Mouse (Mus musculus): ENCODE measurements around the gene Rasa3. TPM values are rescaled to one million over a fixed set of nuclear protein-coding genes. Genes with fewer than 3 reads are reported as not detected.
A peak's percentile ranks its signal among the peaks of the same experiment; 100 is the strongest.

Gene Rasa3
- 29.1 and 30.4 TPM in 2 replicates for polyA plus RNA-seq (2016; fragmentation: Nextera tagmentation; extraction: Ambion mirVana)

GRCm38 (mm10) chr8:13677413-13677883 is at the start of gene Rasa3:
Rasa3 (minus strand) TSS chr8:13677603.
- peak within 1 kb of the TSS; percentile 76 for H3K4me2 ChIP-seq (replicated peaks)
- WGBS: under 1% methylated on average over 42 of the region's 42 CpGs

GRCm38 (mm10) chr8:13725722-13726121 is 48.3 kb upstream of the Rasa3 start:
- Histone ChIP-seq H3K9ac (no peak overlapping the region), H3K9me3 (no peaks in the 10 kb centered on the region), H3K4me3 (no peak overlapping the region), H3K4me2 (replicated peaks) (no peak overlapping the region), H3K27me3 (replicated peaks) (no peaks in the 10 kb centered on the region), H3K4me1 (no peaks in the 10 kb centered on the region), H3K27ac (no peak overlapping the region), H3K36me3 (no peaks in the 10 kb centered on the region)
- ATAC-seq (ENCODE audit: low FRiP score, low read depth): no peak

More at GRCm38 (mm10) chr8:13677413-13677883, at the start of gene Rasa3:
- Histone ChIP-seq H3K27me3 (replicated peaks) (no peaks in the 10 kb centered on the region), H3K4me1 (peaks cover 27% of the 10 kb centered on the region), H3K36me3 (no peaks in the 10 kb centered on the region), H3K9ac (peak within 1 kb of the TSS; percentile 63), H3K4me3 (peak within 1 kb of the TSS; percentile 56), H3K27ac (peak within 1 kb of the TSS; percentile 58; the same call in 1 of the 2 replicates), H3K9me3 (no peaks in the 10 kb centered on the region)
- peak; percentile 98 for ATAC-seq (ENCODE audit: low FRiP score, low read depth)

- Histone ChIP-seq H3K4me3 (no peak overlapping the region), H3K27me3 (replicated peaks) (no peaks in the 10 kb centered on the region), H3K36me3 (no peaks in the 10 kb centered on the region), H3K27ac (no peak overlapping the region), H3K4me1 (no peaks in the 10 kb centered on the region), H3K9me3 (no peaks in the 10 kb centered on the region), H3K4me2 (replicated peaks) (no peak overlapping the region), H3K9ac (no peak overlapping the region)
- WGBS: 89% methylated on average over 8 of the region's 8 CpGs
- ATAC-seq (ENCODE audit: low FRiP score, low read depth): no peak
These were observed 41.6 kb upstream of the Rasa3 start for GRCm38 (mm10) chr8:13718980-13719379.

GRCm38 (mm10) chr8:13708514-13708913 is 31.1 kb upstream of the Rasa3 start:
- WGBS: 93% methylated on average over 5 of the region's 5 CpGs
- no peak overlapping the region for H3K4me2 ChIP-seq (replicated peaks)

GRCm38 (mm10) chr8:13706918-13707317 is 29.5 kb upstream of the Rasa3 start:
- Histone ChIP-seq H3K27me3 (replicated peaks) (no peaks in the 10 kb centered on the region), H3K9ac (no peak overlapping the region), H3K4me3 (no peak overlapping the region), H3K9me3 (0 out of 2 replicates have a peak, but pooled peaks cover 8% of the 10 kb centered on the region), H3K36me3 (no peaks in the 10 kb centered on the region), H3K4me2 (replicated peaks) (no peak overlapping the region), H3K27ac (no peak overlapping the region), H3K4me1 (peaks cover 8% of the 10 kb centered on the region)
- 91% methylated on average over 5 of the region's 5 CpGs for WGBS
- ATAC-seq (ENCODE audit: low FRiP score, low read depth): no peak

More at GRCm38 (mm10) chr8:13708514-13708913, 31.1 kb upstream of the Rasa3 start:
- Histone ChIP-seq H3K27me3 (replicated peaks) (no peaks in the 10 kb centered on the region), H3K4me3 (no peak overlapping the region), H3K9ac (no peak overlapping the region), H3K36me3 (no peaks in the 10 kb centered on the region), H3K9me3 (0 out of 2 replicates have a peak, but pooled peaks cover 8% of the 10 kb centered on the region), H3K27ac (no peak overlapping the region), H3K4me1 (peaks cover 8% of the 10 kb centered on the region)
- no peak for ATAC-seq (ENCODE audit: low FRiP score, low read depth)

- no peaks in the 10 kb centered on the region for H3K36me3 ChIP-seq
- H3K4me1 ChIP-seq: peaks cover 8% of the 10 kb centered on the region
- 0 out of 2 replicates have a peak within 1 kb of the TSS, but pooled peaks have one; percentile 33 for H3K9ac ChIP-seq
- WGBS: 4% methylated on average over 5 of the region's 5 CpGs
- 0 out of 2 replicates have a peak within 1 kb of the TSS, but pooled peaks have one; percentile 38 for H3K27ac ChIP-seq
- peak within 1 kb of the TSS; percentile 51 for H3K4me2 ChIP-seq (replicated peaks)
- 0 out of 2 replicates have a peak, but pooled peaks cover 8% of the 10 kb centered on the region for H3K9me3 ChIP-seq
- peak; percentile 98 for ATAC-seq (ENCODE audit: low FRiP score, low read depth)
- no peaks in the 10 kb centered on the region for H3K27me3 ChIP-seq (replicated peaks)
- 0 out of 2 replicates have a peak within 1 kb of the TSS, but pooled peaks have one; percentile 9 for H3K4me3 ChIP-seq
These were observed 28.3 kb upstream of the Rasa3 start, which contains the start of gene Cfap97d2 for GRCm38 (mm10) chr8:13705668-13706067. Cfap97d2 (plus strand) TSS chr8:13705889.

- H3K36me3 ChIP-seq: no peaks in the 10 kb centered on the region
- H3K27me3 ChIP-seq (replicated peaks): no peaks in the 10 kb centered on the region
- no peak for ATAC-seq (ENCODE audit: low FRiP score, low read depth)
- 0 out of 2 replicates have a peak, but pooled peaks cover under 1% of the 10 kb centered on the region for H3K9me3 ChIP-seq
- no peak overlapping the region for H3K4me3 ChIP-seq
- H3K27ac ChIP-seq: no peak overlapping the region
- H3K9ac ChIP-seq: no peak overlapping the region
- H3K4me2 ChIP-seq (replicated peaks): no peak overlapping the region
- peaks cover 8% of the 10 kb centered on the region for H3K4me1 ChIP-seq
- 84% methylated on average over 4 of the region's 4 CpGs for WGBS
These were observed 26.9 kb upstream of the Rasa3 start for GRCm38 (mm10) chr8:13704301-13704700.

- Histone ChIP-seq H3K4me3 (no peak overlapping the region), H3K4me2 (replicated peaks) (no peak overlapping the region), H3K27ac (no peak overlapping the region), H3K36me3 (no peaks in the 10 kb centered on the region), H3K4me1 (peaks cover 8% of the 10 kb centered on the region), H3K27me3 (replicated peaks) (no peaks in the 10 kb centered on the region), H3K9ac (no peak overlapping the region), H3K9me3 (no peaks in the 10 kb centered on the region)
- no peak for ATAC-seq (ENCODE audit: low FRiP score, low read depth)
- WGBS: 92% methylated on average over 6 of the region's 6 CpGs
These were observed 26.4 kb upstream of the Rasa3 start for GRCm38 (mm10) chr8:13703756-13704155.

GRCm38 (mm10) chr8:13702755-13703154 is 25.4 kb upstream of the Rasa3 start:
- Histone ChIP-seq H3K4me2 (replicated peaks) (no peak overlapping the region), H3K27me3 (replicated peaks) (no peaks in the 10 kb centered on the region), H3K27ac (no peak overlapping the region), H3K36me3 (no peaks in the 10 kb centered on the region), H3K4me3 (no peak overlapping the region), H3K9me3 (no peaks in the 10 kb centered on the region), H3K9ac (no peak overlapping the region), H3K4me1 (peaks cover 8% of the 10 kb centered on the region)
- no peak for ATAC-seq (ENCODE audit: low FRiP score, low read depth)
- WGBS: 66% methylated on average over 4 of the region's 4 CpGs

- H3K9ac ChIP-seq: no peak overlapping the region
- WGBS: 81% methylated on average over 5 of the region's 5 CpGs
- H3K27me3 ChIP-seq (replicated peaks): no peaks in the 10 kb centered on the region
- no peak overlapping the region for H3K27ac ChIP-seq
- no peaks in the 10 kb centered on the region; the same call in none of the 2 replicates for H3K4me1 ChIP-seq
- no peak overlapping the region for H3K4me2 ChIP-seq (replicated peaks)
- no peaks in the 10 kb centered on the region for H3K9me3 ChIP-seq
- H3K36me3 ChIP-seq: no peaks in the 10 kb centered on the region
- no peak for ATAC-seq (ENCODE audit: low FRiP score, low read depth)
- no peak overlapping the region for H3K4me3 ChIP-seq
These were observed 22.0 kb upstream of the Rasa3 start for GRCm38 (mm10) chr8:13699323-13699949.

GRCm38 (mm10) chr8:13698281-13698680 is 20.9 kb upstream of the Rasa3 start:
- H3K9ac ChIP-seq: no peak overlapping the region
- no peak for ATAC-seq (ENCODE audit: low FRiP score, low read depth)
- no peak overlapping the region for H3K4me3 ChIP-seq
- H3K4me2 ChIP-seq (replicated peaks): no peak overlapping the region
- no peaks in the 10 kb centered on the region for H3K27me3 ChIP-seq (replicated peaks)
- no peaks in the 10 kb centered on the region for H3K9me3 ChIP-seq
- H3K27ac ChIP-seq: no peak overlapping the region
- H3K36me3 ChIP-seq: no peaks in the 10 kb centered on the region
- no peaks in the 10 kb centered on the region; the same call in none of the 2 replicates for H3K4me1 ChIP-seq
- WGBS: 90% methylated on average over 3 of the region's 3 CpGs

GRCm38 (mm10) chr8:13697681-13698080 is 20.3 kb upstream of the Rasa3 start:
- 89% methylated on average over 8 of the region's 8 CpGs for WGBS
- no peak overlapping the region for H3K4me3 ChIP-seq
- no peaks in the 10 kb centered on the region for H3K27me3 ChIP-seq (replicated peaks)
- H3K27ac ChIP-seq: no peak overlapping the region
- ATAC-seq (ENCODE audit: low FRiP score, low read depth): no peak
- H3K4me1 ChIP-seq: peaks cover 2% of the 10 kb centered on the region
- H3K36me3 ChIP-seq: no peaks in the 10 kb centered on the region
- no peak overlapping the region for H3K4me2 ChIP-seq (replicated peaks)
- no peaks in the 10 kb centered on the region for H3K9me3 ChIP-seq
- no peak overlapping the region for H3K9ac ChIP-seq

Measured in neural tube, embryonic 12.5 days (tissue).